In the genomic region with DNA sequence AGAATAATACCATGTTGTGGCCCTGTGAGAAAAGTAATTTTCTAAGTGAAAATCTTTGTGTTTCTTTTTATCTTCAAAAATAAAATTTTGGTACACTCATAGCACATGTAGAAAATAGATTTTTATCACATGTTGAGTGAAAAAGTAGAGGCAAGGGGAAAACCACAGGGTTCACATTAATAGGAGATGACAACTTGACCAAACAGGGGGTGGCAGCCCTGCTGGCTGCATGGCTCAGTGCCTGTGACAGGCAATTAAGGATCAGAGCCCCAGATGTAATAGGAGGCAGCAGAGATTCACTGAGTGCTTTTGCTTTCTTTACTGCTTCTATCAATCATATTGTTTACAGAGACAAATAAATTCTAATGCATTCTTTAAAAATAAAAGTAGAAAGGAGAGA, we compare ENCODE assay signal across 13 mouse cellular contexts.
DNase-seq lines count a peak whose midpoint lies in the region; TF ChIP-seq lines count a peak whose summit lies in the region.
"Had no signal": no experiment of that assay in that cellular context is flagged by ENCODE, and none has a peak within 500 bp of the region (broad histone marks: within the 10 kb centered on the region; RNA-seq: fewer than 3 reads in every experiment).

No protein-coding gene starts in this region.

- intact Hi-C loops in left cerebral cortex, postnatal 4 days (cut with DNase I) = no loop called here

- peak; percentile 18 for DNase-seq in embryo, embryonic 11 days
- DNase-seq in embryo, embryonic 9.5 days (ENCODE audit: extremely low spot score) = no peak
- DNase-seq in left cerebral cortex, postnatal 4 days = peak; percentile 71
- no peak for DNase-seq in left cerebral cortex, adult 9 months (ENCODE audit: low spot score in 2 of 2)
- DNase-seq in brain, embryonic 14.5 days (ENCODE audit: low read depth) = peak; percentile 31
- DNase-seq in retina, postnatal 1 day = peak; percentile 76
- no peak for DNase-seq in right cerebral cortex, postnatal 10 days (ENCODE audit: low spot score in 2 of 2)
- DNase-seq: adrenal gland, adult 2 months; B cell, adult 2 months; cerebellum, adult 18-20 months; gastrocnemius, adult 2 months; heart, postnatal 36 days; kidney, postnatal 4 days had no signal

- no peak for TF ChIP-seq POLR2A in brain, embryonic 14.5 days (IDR thresholded peaks at IDR 0.05; ENCODE audit: borderline replicate concordance, extremely low read depth, insufficient read depth, insufficient read length, poor library complexity, severe bottlenecking)

- no peak for TF ChIP-seq CTCF in brain, embryonic 14.5 days (IDR thresholded peaks at IDR 0.05; ENCODE audit: borderline replicate concordance, extremely low read depth, insufficient read depth, insufficient read length)

Comparison
In these comparisons a context has a peak if more than half of its experiments do, and no peak if none do; other contexts are left out.
1. DNase-seq: peak in embryo, embryonic 11 days (single experiment), left cerebral cortex, postnatal 4 days (single experiment), brain, embryonic 14.5 days (single experiment) and retina, postnatal 1 day (single experiment); none in embryo, embryonic 9.5 days (single experiment), left cerebral cortex, adult 9 months (0 of 2) and right cerebral cortex, postnatal 10 days (0 of 2).